Mouse (Mus musculus) CD4-positive, CD25-positive, alpha-beta regulatory T cell, adult 4 months (primary cell): ENCODE measurements around the gene Ncapg. TPM values are rescaled to one million over a fixed set of nuclear protein-coding genes. Genes with fewer than 3 reads are reported as not detected.

Experiments used
- ATAC-seq: one replicate; pipeline ENCODE4 v1.8.0; 2017
- polyA plus RNA-seq, 2 experiments: library from polyadenylated mRNA; unstranded; fragments of 100-300 nt; shearing (Covaris generic); gene quantifications; one replicate each; pipeline ENCODE4 v1.2.1; 2017

Gene Ncapg
- polyA plus RNA-seq, 2 experiments from 2014 or later = 7.1 to 9.5 TPM

DNA sequence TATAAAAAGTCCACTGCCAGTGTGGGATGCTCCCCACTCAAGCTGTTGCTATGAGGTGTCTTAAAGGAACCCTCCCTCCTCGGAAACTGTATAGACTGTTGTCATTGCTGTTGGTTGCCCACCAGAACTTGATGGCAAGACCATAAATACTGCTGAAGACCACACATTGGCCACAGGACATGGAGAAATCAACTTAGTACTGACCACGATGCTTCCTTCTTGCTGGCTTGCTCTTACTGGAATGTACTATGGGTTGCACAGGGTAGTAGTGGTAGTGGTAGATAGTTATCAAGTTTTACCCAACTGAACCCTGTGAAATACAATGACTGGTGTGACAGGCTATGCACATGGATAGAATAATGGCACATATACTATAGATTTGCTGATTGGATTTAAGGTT, 37.1 kb downstream of the Ncapg start:
- no peak for ATAC-seq

DNA sequence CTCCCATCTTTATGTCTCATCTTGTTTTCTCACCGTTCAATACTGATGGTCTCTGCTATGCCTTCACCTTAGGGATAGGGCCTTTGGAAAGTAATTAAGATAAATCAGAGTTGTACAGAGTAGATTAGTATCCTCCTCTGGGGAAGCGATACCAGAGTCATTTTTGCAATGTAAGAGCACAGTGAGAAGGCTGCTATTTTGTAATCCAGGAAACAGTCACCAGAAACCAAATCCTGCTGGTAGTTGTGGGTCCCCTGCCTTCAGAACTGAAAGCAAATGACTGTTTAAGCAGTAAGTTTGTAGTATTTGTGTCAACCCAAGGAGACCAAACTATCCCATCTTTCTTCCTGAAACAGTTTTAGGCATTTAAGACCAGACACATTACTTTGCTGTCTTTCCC, 39.9 kb downstream of the Ncapg start:
- ATAC-seq = no peak

GRCm38 (mm10) chr5:45718848-45719488, 49.2 kb downstream of the Ncapg start:
- ATAC-seq = no peak

- no peak for ATAC-seq
Observed at GRCm38 (mm10) chr5:45733751-45734150, 64.0 kb downstream of the Ncapg start.

- ATAC-seq = no peak
Observed at GRCm38 (mm10) chr5:45737911-45738310, 68.2 kb downstream of the Ncapg start.

Other genes with a start within 250 kb of the Ncapg start
- gene Qdpr, start 219.7 kb upstream of the Ncapg start, polyA plus RNA-seq = 10 to 100 TPM; 51.4 to 58.5 TPM
- not detected for gene Clrn2, start 216.2 kb upstream of the Ncapg start, polyA plus RNA-seq
- 10 to 100 TPM; 22.2 to 30.2 TPM for gene Lap3, start 176.5 kb upstream of the Ncapg start, polyA plus RNA-seq
- 100 to 1,000 TPM; 181 to 256 TPM for gene Med28, start 149.7 kb upstream of the Ncapg start, polyA plus RNA-seq
- gene Fam184b, start 30.3 kb upstream of the Ncapg start, polyA plus RNA-seq = under 1 TPM; 0.26 to 0.42 TPM
- gene Lcorl, start 187.7 kb downstream of the Ncapg start, polyA plus RNA-seq = 10 to 100 TPM; 13.1 to 18.5 TPM